Mouse (Mus musculus): ENCODE data around the gene Ankrd60. TPM values are rescaled to one million over a fixed set of nuclear protein-coding genes. Genes with fewer than 3 reads are reported as not detected.

Gene Ankrd60
- total and polyA plus RNA-seq, 2 experiments from 2014 or later = not detected

DNA sequence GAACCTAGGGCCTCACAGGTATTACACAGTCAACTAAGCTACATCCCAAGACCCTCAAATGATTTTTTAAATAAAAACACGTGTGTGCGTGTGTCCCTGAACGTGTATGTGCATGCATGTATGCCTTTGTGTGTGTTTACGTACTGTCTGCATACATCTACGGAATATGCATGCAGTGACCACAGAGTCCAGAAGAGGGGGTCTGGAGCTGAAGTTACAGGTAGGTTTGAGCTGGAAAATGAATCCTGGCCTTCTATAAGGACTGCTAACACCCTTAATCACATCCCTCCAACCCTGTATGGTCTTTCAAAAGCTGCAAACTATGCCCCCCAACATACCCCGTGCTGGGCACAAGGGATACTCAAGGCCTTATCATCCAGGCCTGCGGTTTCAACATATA, 14.8 kb downstream of the Ankrd60 start:
- no peak overlapping the region for H3K4me3 ChIP-seq (ENCODE audit: low read length)
- TF ChIP-seq CTCF (IDR thresholded peaks at IDR 0.05; ENCODE audit: low read depth) = peak; percentile 78
- no peaks in the 10 kb centered on the region for H3K4me1 ChIP-seq (ENCODE audit: insufficient read depth, low read length)
- DNase-seq (ENCODE audit: low spot score) (peak; percentile 68), ATAC-seq (peak; percentile 34; the same call in 1 of the 2 replicates)
- H3K27me3 ChIP-seq (ENCODE audit: insufficient read depth, low read length) = no peaks in the 10 kb centered on the region
- WGBS = 66% methylated on average over 7 of the region's 7 CpGs
- H3K36me3 ChIP-seq (ENCODE audit: insufficient read depth, low read length) = no peaks in the 10 kb centered on the region
- no peak overlapping the region for H3K9ac ChIP-seq (replicated peaks; ENCODE audit: low read length)
- H3K4me2 ChIP-seq (ENCODE audit: low read depth, low read length) = no peak overlapping the region
- H3K27ac ChIP-seq = no peak overlapping the region
- no peaks in the 10 kb centered on the region for H3K9me3 ChIP-seq (ENCODE audit: low read length)

- H3K36me3 ChIP-seq (ENCODE audit: insufficient read depth, low read length) = no peaks in the 10 kb centered on the region
- H3K27me3 ChIP-seq (ENCODE audit: insufficient read depth, low read length) = no peaks in the 10 kb centered on the region
- ATAC-seq (peak; percentile 64), DNase-seq (ENCODE audit: low spot score) (peak; percentile 87)
- H3K4me2 ChIP-seq (ENCODE audit: low read depth, low read length) = no peak overlapping the region
- H3K9ac ChIP-seq (replicated peaks; ENCODE audit: low read length) = no peak overlapping the region
- WGBS = 45% methylated on average over 5 of the region's 5 CpGs
- no peak overlapping the region for H3K27ac ChIP-seq
- no peaks in the 10 kb centered on the region for H3K4me1 ChIP-seq (ENCODE audit: insufficient read depth, low read length)
- H3K9me3 ChIP-seq (ENCODE audit: low read length) = no peaks in the 10 kb centered on the region
- no peak overlapping the region for H3K4me3 ChIP-seq (ENCODE audit: low read length)
- peak; percentile 97 for TF ChIP-seq CTCF (IDR thresholded peaks at IDR 0.05; ENCODE audit: low read depth)
Measured at GRCm38 (mm10) chr2:173561851-173562442, 16.2 kb downstream of the Ankrd60 start.

DNA sequence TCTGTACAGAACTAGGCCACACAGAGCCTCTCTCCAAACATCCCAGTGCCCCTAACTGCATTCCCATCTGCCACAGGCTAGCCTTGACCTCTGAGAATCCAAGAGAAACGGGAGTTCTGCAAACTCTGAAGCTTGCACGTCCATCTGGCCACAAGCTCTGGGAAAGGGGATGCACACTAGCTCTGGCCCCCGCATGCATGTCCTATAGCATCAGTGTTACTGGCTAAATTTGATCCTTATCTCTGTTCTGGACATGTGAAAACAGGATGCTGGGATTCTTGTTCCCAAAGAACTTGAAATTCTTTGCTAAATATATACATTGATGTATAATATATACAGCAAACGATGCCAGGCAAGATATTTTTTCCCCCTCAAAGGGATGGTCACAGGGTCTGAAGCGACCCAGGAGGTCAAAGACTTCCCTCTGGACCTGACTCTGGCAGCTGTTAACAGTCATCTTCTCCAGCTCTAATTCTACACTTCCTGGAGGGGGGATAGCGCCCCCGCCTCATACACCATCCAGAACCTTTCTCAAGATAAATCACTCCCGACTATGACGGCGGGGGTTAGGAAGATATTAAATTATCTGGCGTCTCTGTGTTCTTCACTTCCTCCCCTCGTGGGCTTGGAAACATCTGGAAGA, 19.3 kb downstream of the Ankrd60 start:
- Histone ChIP-seq H3K4me3 (ENCODE audit: low read length) (no peak overlapping the region), H3K27ac (no peak overlapping the region), H3K36me3 (ENCODE audit: insufficient read depth, low read length) (no peaks in the 10 kb centered on the region), H3K4me2 (ENCODE audit: low read depth, low read length) (no peak overlapping the region), H3K9ac (replicated peaks; ENCODE audit: low read length) (no peak overlapping the region), H3K27me3 (ENCODE audit: insufficient read depth, low read length) (no peaks in the 10 kb centered on the region), H3K9me3 (ENCODE audit: low read length) (no peaks in the 10 kb centered on the region), H3K4me1 (ENCODE audit: insufficient read depth, low read length) (no peaks in the 10 kb centered on the region)
- DNase-seq (ENCODE audit: low spot score) (no peak), ATAC-seq (no peak)
- no peak for TF ChIP-seq CTCF (IDR thresholded peaks at IDR 0.05; ENCODE audit: low read depth)
- 77% methylated on average over 12 of the region's 12 CpGs for WGBS

- TF ChIP-seq CTCF (IDR thresholded peaks at IDR 0.05; ENCODE audit: low read depth) = peak; percentile 56
- Histone ChIP-seq H3K36me3 (ENCODE audit: insufficient read depth, low read length) (no peaks in the 10 kb centered on the region), H3K27me3 (ENCODE audit: insufficient read depth, low read length) (no peaks in the 10 kb centered on the region), H3K9me3 (ENCODE audit: low read length) (no peaks in the 10 kb centered on the region), H3K4me2 (ENCODE audit: low read depth, low read length) (no peak overlapping the region), H3K4me1 (ENCODE audit: insufficient read depth, low read length) (no peaks in the 10 kb centered on the region), H3K9ac (replicated peaks; ENCODE audit: low read length) (no peak overlapping the region), H3K4me3 (ENCODE audit: low read length) (no peak overlapping the region), H3K27ac (no peak overlapping the region)
- ATAC-seq (no peak), DNase-seq (ENCODE audit: low spot score) (no peak)
- WGBS = 43% methylated on average over 9 of the region's 9 CpGs
Measured at GRCm38 (mm10) chr2:173553863-173554262, 24.3 kb downstream of the Ankrd60 start.

DNA sequence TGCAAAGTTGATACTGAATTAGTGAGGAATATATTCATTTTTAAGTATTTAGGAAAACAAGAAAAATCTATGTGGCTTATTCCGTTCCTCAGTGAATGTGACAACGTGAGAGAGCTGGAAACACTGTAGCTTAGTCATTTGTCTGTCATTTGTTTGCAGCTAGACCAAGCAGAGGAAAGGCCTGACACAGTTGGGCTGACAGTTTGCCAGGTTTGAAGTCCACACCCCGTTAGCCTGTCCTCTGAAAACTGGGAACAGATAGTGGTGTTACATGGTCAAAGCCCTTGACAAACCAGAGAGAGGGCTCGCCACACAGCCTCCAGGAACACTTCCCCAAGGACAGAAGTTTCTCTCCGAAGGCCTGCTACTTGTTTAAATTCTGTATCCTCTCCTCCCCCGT, 27.5 kb downstream of the Ankrd60 start:
- no peak for ATAC-seq
- H3K9me3 ChIP-seq (ENCODE audit: low read length) = no peaks in the 10 kb centered on the region
- WGBS = 75% methylated on average over 6 of the region's 6 CpGs
- H3K9ac ChIP-seq (replicated peaks; ENCODE audit: low read length) = no peak overlapping the region
- no peak overlapping the region for H3K27ac ChIP-seq
- no peak for DNase-seq (ENCODE audit: low spot score)
- no peaks in the 10 kb centered on the region for H3K36me3 ChIP-seq (ENCODE audit: insufficient read depth, low read length)
- H3K4me1 ChIP-seq (ENCODE audit: insufficient read depth, low read length) = no peaks in the 10 kb centered on the region
- TF ChIP-seq CTCF (IDR thresholded peaks at IDR 0.05; ENCODE audit: low read depth) = no peak
- no peak overlapping the region for H3K4me3 ChIP-seq (ENCODE audit: low read length)
- H3K27me3 ChIP-seq (ENCODE audit: insufficient read depth, low read length) = no peaks in the 10 kb centered on the region
- no peak overlapping the region for H3K4me2 ChIP-seq (ENCODE audit: low read depth, low read length)

DNA sequence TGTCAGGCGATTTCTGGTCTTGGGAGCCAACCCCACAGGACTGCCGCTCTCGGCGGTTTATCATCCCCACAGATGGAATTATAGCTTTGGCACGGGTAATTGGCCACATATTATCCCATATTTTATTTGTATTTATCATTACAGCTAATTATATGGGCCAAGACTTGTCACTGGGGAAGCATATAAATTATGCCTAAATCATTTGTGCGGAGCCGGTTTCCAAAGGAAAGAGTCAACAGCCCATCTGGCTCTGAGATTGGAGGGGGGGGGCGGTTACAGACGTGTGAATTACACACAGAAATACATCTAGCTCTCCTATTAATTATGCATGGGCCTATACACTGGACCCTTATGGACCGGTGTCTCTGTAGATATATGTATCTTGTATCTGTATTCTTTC, 28.9 kb downstream of the Ankrd60 start:
- ATAC-seq (no peak), DNase-seq (ENCODE audit: low spot score) (no peak)

More for the DNA sequence above, 28.9 kb downstream of the Ankrd60 start:
- no peak overlapping the region for H3K27ac ChIP-seq
- no peak overlapping the region for H3K9ac ChIP-seq (replicated peaks; ENCODE audit: low read length)
- no peak overlapping the region for H3K4me3 ChIP-seq (ENCODE audit: low read length)
- no peaks in the 10 kb centered on the region for H3K9me3 ChIP-seq (ENCODE audit: low read length)
- no peak overlapping the region for H3K4me2 ChIP-seq (ENCODE audit: low read depth, low read length)
- TF ChIP-seq CTCF (IDR thresholded peaks at IDR 0.05; ENCODE audit: low read depth) = no peak
- 66% methylated on average over 10 of the region's 10 CpGs for WGBS
- H3K36me3 ChIP-seq (ENCODE audit: insufficient read depth, low read length) = no peaks in the 10 kb centered on the region
- H3K4me1 ChIP-seq (ENCODE audit: insufficient read depth, low read length) = no peaks in the 10 kb centered on the region
- H3K27me3 ChIP-seq (ENCODE audit: insufficient read depth, low read length) = no peaks in the 10 kb centered on the region

Data from hindbrain, postnatal 0 days (tissue).